In genomic region chr5:148550393-148550792, GRCm38 (mm10) we compare ENCODE assay signal across 8 mouse cellular contexts. TPM values are rescaled to one million over a fixed set of nuclear protein-coding genes. Genes with fewer than 3 reads are reported as not detected.
DNase-seq lines count a peak whose midpoint lies in the region; ATAC-seq and TF ChIP-seq lines count a peak whose summit lies in the region.

No protein-coding gene starts in this region.

- no peak for TF ChIP-seq POLR2A in CH12.LX (IDR thresholded peaks at IDR 0.05; ENCODE audit: low read depth, low read length)

- no peak for TF ChIP-seq RAD21 in CH12.LX (IDR thresholded peaks at IDR 0.05; ENCODE audit: low read depth, low read length)

- peak overlapping the region; percentile 73 for H3K9ac ChIP-seq in CH12.LX (ENCODE audit: insufficient read depth, low read depth)
- H3K9ac ChIP-seq in embryonic facial prominence, embryonic 11.5 days (replicated peaks; ENCODE audit: low read length): peak overlapping the region; percentile 29
- H3K9ac ChIP-seq in hindbrain, embryonic 14.5 days: peak overlapping the region; percentile 80
- H3K9ac ChIP-seq in liver, embryonic 13.5 days: 0 out of 2 replicates have a peak overlapping the region, but pooled peaks have one; percentile 31
- H3K9ac ChIP-seq in neural tube, embryonic 13.5 days: peak overlapping the region; percentile 91

- H3K79me2 ChIP-seq in CH12.LX (replicated peaks; ENCODE audit: control insufficient read depth, extremely low read depth, insufficient read depth, poor library complexity, severe bottlenecking): peaks cover 56% of the 10 kb centered on the region

- H3K27me3 ChIP-seq in CH12.LX (replicated peaks): no peaks in the 10 kb centered on the region
- H3K27me3 ChIP-seq in embryonic facial prominence, embryonic 11.5 days (ENCODE audit: control insufficient read depth, insufficient read depth, low read length): no peaks in the 10 kb centered on the region; the same call in 1 of the 2 replicates
- H3K27me3 ChIP-seq in hindbrain, embryonic 14.5 days (ENCODE audit: control insufficient read depth, insufficient read depth, low read length): 0 out of 2 replicates have a peak, but pooled peaks cover 3% of the 10 kb centered on the region
- peaks cover 41% of the 10 kb centered on the region for H3K27me3 ChIP-seq in liver, embryonic 13.5 days
- peaks cover 6% of the 10 kb centered on the region; the same call in 1 of the 2 replicates for H3K27me3 ChIP-seq in neural tube, embryonic 13.5 days

- H3K9me3 ChIP-seq in CH12.LX (replicated peaks; ENCODE audit: low read length): no peaks in the 10 kb centered on the region
- no peaks in the 10 kb centered on the region for H3K9me3 ChIP-seq in embryonic facial prominence, embryonic 11.5 days (replicated peaks; ENCODE audit: control insufficient read depth, low read length)
- H3K9me3 ChIP-seq in hindbrain, embryonic 14.5 days (ENCODE audit: control insufficient read depth, low read length): no peaks in the 10 kb centered on the region
- H3K9me3 ChIP-seq in liver, embryonic 13.5 days (replicated peaks): no peaks in the 10 kb centered on the region
- no peaks in the 10 kb centered on the region for H3K9me3 ChIP-seq in neural tube, embryonic 13.5 days

- H3K4me1 ChIP-seq in CH12.LX (ENCODE audit: control insufficient read depth in 1 of 2, insufficient read depth in 2 of 2): peaks cover 29 to 66% of the 10 kb centered on the region in 2 experiments
- H3K4me1 ChIP-seq in embryonic facial prominence, embryonic 11.5 days (ENCODE audit: control insufficient read depth, insufficient read depth, low read length): peaks cover 2% of the 10 kb centered on the region; the same call in 1 of the 2 replicates
- peaks cover 48% of the 10 kb centered on the region for H3K4me1 ChIP-seq in hindbrain, embryonic 14.5 days (replicated peaks; ENCODE audit: control insufficient read depth, insufficient read depth, low read length)
- peaks cover 71% of the 10 kb centered on the region for H3K4me1 ChIP-seq in liver, embryonic 13.5 days (replicated peaks)
- H3K4me1 ChIP-seq in neural tube, embryonic 13.5 days (replicated peaks): peaks cover 65% of the 10 kb centered on the region

- H3K36me3 ChIP-seq in CH12.LX (replicated peaks in 1 of 2; ENCODE audit: control insufficient read depth in 1 of 2, insufficient read depth in 1 of 2, low read length in 1 of 2): peaks cover 0 to 4% of the 10 kb centered on the region in 2 experiments
- no peaks in the 10 kb centered on the region for H3K36me3 ChIP-seq in embryonic facial prominence, embryonic 11.5 days (replicated peaks; ENCODE audit: control insufficient read depth, insufficient read depth, low read depth, low read length)
- no peaks in the 10 kb centered on the region for H3K36me3 ChIP-seq in hindbrain, embryonic 14.5 days (replicated peaks; ENCODE audit: control insufficient read depth, insufficient read depth)
- no peaks in the 10 kb centered on the region for H3K36me3 ChIP-seq in liver, embryonic 13.5 days
- no peaks in the 10 kb centered on the region for H3K36me3 ChIP-seq in neural tube, embryonic 13.5 days

- H3K4me2 ChIP-seq in CH12.LX (ENCODE audit: insufficient read depth, low read depth, poor library complexity, severe bottlenecking): peak overlapping the region; percentile 91
- H3K4me2 ChIP-seq in embryonic facial prominence, embryonic 11.5 days (ENCODE audit: low read depth, low read length): peak overlapping the region; percentile 54
- peak overlapping the region; percentile 90 for H3K4me2 ChIP-seq in hindbrain, embryonic 14.5 days (replicated peaks)
- peak overlapping the region; percentile 90 for H3K4me2 ChIP-seq in liver, embryonic 13.5 days
- H3K4me2 ChIP-seq in neural tube, embryonic 13.5 days: peak overlapping the region; percentile 74

- ATAC-seq in embryonic facial prominence, embryonic 11.5 days (replicated peaks; ENCODE audit: insufficient number of reproducible peaks, low FRiP score, low TSS enrichment, low read depth): no peak
- ATAC-seq in hindbrain, embryonic 14.5 days (ENCODE audit: low FRiP score): no peak
- no peak for ATAC-seq in liver, embryonic 13.5 days (ENCODE audit: low read depth)
- ATAC-seq in neural tube, embryonic 13.5 days (ENCODE audit: low read depth): no peak

- dilution Hi-C loops in CH12.LX (cut with MboI; ENCODE audit: extremely low pct_ligation_motif_present, extremely low pct_unique_long_range_greater_than_20kb, low sequenced_read_pairs): no loop called here

- peak overlapping the region; percentile 70 to 78 (median 71) for H3K4me3 ChIP-seq in CH12.LX (replicated peaks in 1 of 3; ENCODE audit: low read depth in 2 of 3, low read length in 2 of 3, poor library complexity in 1 of 3)
- H3K4me3 ChIP-seq in embryonic facial prominence, embryonic 11.5 days (ENCODE audit: low read depth, low read length): peak overlapping the region; percentile 63
- peak overlapping the region; percentile 55 for H3K4me3 ChIP-seq in hindbrain, embryonic 14.5 days (replicated peaks; ENCODE audit: low read length)
- peak overlapping the region; percentile 77 for H3K4me3 ChIP-seq in liver, embryonic 13.5 days (replicated peaks)
- H3K4me3 ChIP-seq in neural tube, embryonic 13.5 days: peak overlapping the region; percentile 78

- WGBS in embryonic facial prominence, embryonic 11.5 days: 3% methylated on average over 6 of the region's 6 CpGs
- WGBS in hindbrain, embryonic 14.5 days: under 1% methylated on average over 6 of the region's 6 CpGs
- WGBS in liver, embryonic 13.5 days (ENCODE audit: insufficient replicate concordance): 8% methylated on average over 6 of the region's 6 CpGs
- WGBS in neural tube, embryonic 13.5 days: 0% methylated on average over 6 of the region's 6 CpGs

- 0 out of 2 replicates have a peak overlapping the region, but pooled peaks have one; percentile 42 for H3K27ac ChIP-seq in CH12.LX (ENCODE audit: insufficient read depth, low read depth)
- no peak overlapping the region for H3K27ac ChIP-seq in embryonic facial prominence, embryonic 11.5 days (replicated peaks; ENCODE audit: low read depth, low read length)
- H3K27ac ChIP-seq in hindbrain, embryonic 14.5 days: peak overlapping the region; percentile 95; the same call in 1 of the 2 replicates
- no peak overlapping the region for H3K27ac ChIP-seq in liver, embryonic 13.5 days
- peak overlapping the region; percentile 49 for H3K27ac ChIP-seq in neural tube, embryonic 13.5 days (replicated peaks)

- TF ChIP-seq CTCF in CH12.LX (conservative IDR thresholded peaks at IDR 0.05 in 1 of 2, IDR thresholded peaks at IDR 0.05 in 1 of 2; ENCODE audit: low read depth in 2 of 2, low read length in 2 of 2): no peak

- in situ Hi-C loops in CH12.LX (cut with MboI; ENCODE audit: low pct_ligation_motif_present, low pct_unique_long_range_greater_than_20kb, low sequenced_read_pairs): loop anchor here (10.0 kb wide), 1 partner anchor 54 kb away; no protein-coding TSS in a partner anchor

- DNase-seq in embryo, embryonic 10 days (ENCODE audit: low spot score): peak; percentile 27
- no peak for DNase-seq in embryo, embryonic 11 days
- DNase-seq in CH12.LX (ENCODE audit: extremely low read depth): peak; percentile 37
- peak; percentile 38 for DNase-seq in embryonic facial prominence, embryonic 11.5 days (ENCODE audit: low spot score)
- DNase-seq in hindbrain, embryonic 14.5 days (ENCODE audit: low spot score): peak; percentile 52
- no peak for DNase-seq in liver, embryonic 13.5 days
- DNase-seq in ovary, adult 18-20 months (ENCODE audit: low spot score): no peak

- no peak for TF ChIP-seq EP300 in CH12.LX (IDR thresholded peaks at IDR 0.05; ENCODE audit: low read length)

TF ChIP-seq in CH12.LX, 34 proteins besides CTCF, POLR2A, EP300 and RAD21:
- TF ChIP-seq MXI1 (IDR thresholded peaks at IDR 0.05; ENCODE audit: low read depth, low read length): no peak
- peak; percentile 25; the same call in 1 of the 2 replicates for TF ChIP-seq ELF1 (IDR thresholded peaks at IDR 0.05; ENCODE audit: low read depth, low read length)

RNA-seq across cellular contexts. Expression of gene Ubl3, which starts 2.2 kb away (rescaled TPM):
- total RNA-seq in CH12.LX (2012; rRNA removed): 44.8 and 46.9 TPM in 2 replicates
- total RNA-seq in CH12.LX (2014; rRNA removed): 83.3 and 83.5 TPM in 2 replicates
- 81.8 and 85.9 TPM in 2 replicates for polyA plus RNA-seq in CH12.LX (2012; ENCODE audit: insufficient read length, low read depth)
- 65.3 and 69.8 TPM in 2 replicates for polyA plus RNA-seq in embryonic facial prominence, embryonic 11.5 days (2014; fragmentation: Nextera tagmentation; extraction: Ambion mirVana)
- polyA plus RNA-seq in hindbrain, embryonic 14.5 days (2014; fragmentation: Nextera tagmentation; extraction: Ambion mirVana): 102 and 114 TPM in 2 replicates
- polyA plus RNA-seq in liver, embryonic 13.5 days (2015; fragmentation: Nextera tagmentation; extraction: Ambion mirVana): 18.5 and 21.0 TPM in 2 replicates
- polyA plus RNA-seq in neural tube, embryonic 13.5 days (2015; fragmentation: Nextera tagmentation; extraction: Ambion mirVana): 103 and 109 TPM in 2 replicates

Comparison
In these comparisons a context has a peak if more than half of its experiments do, and no peak if none do; other contexts are left out.
1. DNase-seq: peak in embryo, embryonic 10 days (single experiment), CH12.LX (single experiment), embryonic facial prominence, embryonic 11.5 days (single experiment) and hindbrain, embryonic 14.5 days (single experiment); none in embryo, embryonic 11 days (single experiment), liver, embryonic 13.5 days (single experiment) and ovary, adult 18-20 months (single experiment).
2. H3K27ac ChIP-seq: peak in CH12.LX (single experiment), hindbrain, embryonic 14.5 days (single experiment) and neural tube, embryonic 13.5 days (single experiment); none in embryonic facial prominence, embryonic 11.5 days (single experiment) and liver, embryonic 13.5 days (single experiment).
3. H3K9ac ChIP-seq: peak in every context shown above with its lines; median percentile 91 in neural tube, embryonic 13.5 days; 80 in hindbrain, embryonic 14.5 days; 73 in CH12.LX; 31 in liver, embryonic 13.5 days; 29 in embryonic facial prominence, embryonic 11.5 days.
4. Peak in every context shown above with its lines, with median percentiles within 50 percentile points of each other: H3K4me2 ChIP-seq and H3K4me3 ChIP-seq.